20 mouse cellular contexts compared by ENCODE assay signal in the genomic region with DNA sequence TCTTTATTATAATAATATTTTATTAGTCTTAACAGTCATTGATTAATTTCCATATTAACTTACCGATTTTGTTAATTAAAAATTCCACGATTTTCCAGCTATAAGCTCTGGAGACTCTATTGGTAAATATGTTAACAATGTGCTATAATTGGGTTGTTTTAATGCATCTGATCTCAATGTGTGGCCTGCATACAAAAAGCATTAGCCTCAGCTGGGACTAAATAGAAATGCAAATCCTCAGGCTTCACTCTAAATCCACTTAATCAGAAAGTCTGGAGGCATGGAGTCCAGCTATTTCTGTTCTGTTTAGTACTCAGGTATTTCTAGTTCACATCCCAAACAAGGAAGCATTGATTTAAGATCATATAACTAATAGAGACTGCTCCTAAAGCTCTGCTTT.
DNase-seq lines count a peak whose midpoint lies in the region; ATAC-seq and TF ChIP-seq lines count a peak whose summit lies in the region.
"Had no signal": no experiment of that assay in that cellular context is flagged by ENCODE, and none has a peak within 500 bp of the region (broad histone marks: within the 10 kb centered on the region; RNA-seq: fewer than 3 reads in every experiment).

No protein-coding gene starts in this region.

- H3K4me3 ChIP-seq in hindbrain, embryonic 12.5 days, result no peak overlapping the region
- no peak overlapping the region for H3K4me3 ChIP-seq in hindbrain, embryonic 13.5 days
- no peak overlapping the region for H3K4me3 ChIP-seq in midbrain, embryonic 11.5 days (ENCODE audit: low read depth, low read length)
- H3K4me3 ChIP-seq in midbrain, embryonic 10.5 days, result no peak overlapping the region
- H3K4me3 ChIP-seq in midbrain, embryonic 13.5 days (replicated peaks), result no peak overlapping the region
- H3K4me3 ChIP-seq in midbrain, embryonic 16.5 days (ENCODE audit: low read depth, low read length), result no peak overlapping the region
- H3K4me3 ChIP-seq: embryonic facial prominence, embryonic 10.5 days; embryonic facial prominence, embryonic 12.5 days; forebrain, embryonic 13.5 days; forebrain, embryonic 15.5 days had no signal

- H3K36me3 ChIP-seq in hindbrain, embryonic 12.5 days, result no peaks in the 10 kb centered on the region
- H3K36me3 ChIP-seq in hindbrain, embryonic 13.5 days, result no peaks in the 10 kb centered on the region
- H3K36me3 ChIP-seq in midbrain, embryonic 11.5 days (ENCODE audit: control insufficient read depth, insufficient read depth, low read length), result no peaks in the 10 kb centered on the region
- no peaks in the 10 kb centered on the region for H3K36me3 ChIP-seq in midbrain, embryonic 10.5 days
- no peaks in the 10 kb centered on the region for H3K36me3 ChIP-seq in midbrain, embryonic 13.5 days
- H3K36me3 ChIP-seq in midbrain, embryonic 16.5 days (ENCODE audit: control insufficient read depth, insufficient read depth, low read length), result no peaks in the 10 kb centered on the region
- H3K36me3 ChIP-seq: embryonic facial prominence, embryonic 10.5 days; embryonic facial prominence, embryonic 12.5 days; forebrain, embryonic 15.5 days had no signal

- no peak overlapping the region for H3K9ac ChIP-seq in hindbrain, embryonic 12.5 days
- H3K9ac ChIP-seq in hindbrain, embryonic 13.5 days, result no peak overlapping the region
- no peak overlapping the region for H3K9ac ChIP-seq in midbrain, embryonic 11.5 days (ENCODE audit: low read length)
- H3K9ac ChIP-seq in midbrain, embryonic 13.5 days (replicated peaks), result no peak overlapping the region
- H3K9ac ChIP-seq in midbrain, embryonic 16.5 days (ENCODE audit: low read depth, low read length), result no peak overlapping the region
- H3K9ac ChIP-seq: embryonic facial prominence, embryonic 12.5 days; forebrain, embryonic 13.5 days; forebrain, embryonic 15.5 days had no signal

- H3K4me1 ChIP-seq in hindbrain, embryonic 12.5 days, result no peaks in the 10 kb centered on the region
- H3K4me1 ChIP-seq in hindbrain, embryonic 13.5 days (replicated peaks), result no peaks in the 10 kb centered on the region
- H3K4me1 ChIP-seq in midbrain, embryonic 11.5 days (ENCODE audit: control insufficient read depth, insufficient read depth, low read length), result no peaks in the 10 kb centered on the region; the same call in 1 of the 2 replicates
- no peaks in the 10 kb centered on the region for H3K4me1 ChIP-seq in midbrain, embryonic 10.5 days
- no peaks in the 10 kb centered on the region for H3K4me1 ChIP-seq in midbrain, embryonic 13.5 days (replicated peaks)
- no peaks in the 10 kb centered on the region for H3K4me1 ChIP-seq in midbrain, embryonic 16.5 days (ENCODE audit: control insufficient read depth, insufficient read depth, low read length)
- H3K4me1 ChIP-seq: embryonic facial prominence, embryonic 10.5 days; embryonic facial prominence, embryonic 12.5 days; forebrain, embryonic 13.5 days; forebrain, embryonic 15.5 days had no signal

- WGBS in hindbrain, embryonic 12.5 days, result 59% methylated on average over 2 of the region's 2 CpGs
- WGBS in hindbrain, embryonic 13.5 days, result 64% methylated on average over 2 of the region's 2 CpGs
- WGBS in midbrain, embryonic 11.5 days, result 63% methylated on average over 2 of the region's 2 CpGs
- WGBS in midbrain, embryonic 10.5 days, result 65% methylated on average over 2 of the region's 2 CpGs
- WGBS in midbrain, embryonic 13.5 days, result 46% methylated on average over 2 of the region's 2 CpGs
- 47% methylated on average over 2 of the region's 2 CpGs for WGBS in midbrain, embryonic 16.5 days

- DNase-seq in midbrain, embryonic 11.5 days (ENCODE audit: low spot score, missing footprints), result no peak
- no peak for DNase-seq in midbrain, embryonic 10.5 days (ENCODE audit: low spot score)
- DNase-seq in brain, embryonic 14.5 days (ENCODE audit: low read depth), result peak; percentile 40
- DNase-seq in layer of hippocampus, adult 9-11 months, result no peak
- DNase-seq: adrenal gland, adult 2 months; adrenal gland, postnatal 10 days; adrenal gland, postnatal 25 days; cerebellum, adult 11-12 months; cerebellum, adult 2 months; cerebellum, adult 9-10 months; cerebellum, postnatal 10 days; cerebellum, postnatal 25 days had no signal

- TF ChIP-seq CTCF in brain, embryonic 14.5 days (IDR thresholded peaks at IDR 0.05; ENCODE audit: borderline replicate concordance, extremely low read depth, insufficient read depth, insufficient read length), result no peak

- ATAC-seq in hindbrain, embryonic 12.5 days (ENCODE audit: low FRiP score), result peak; percentile 75
- ATAC-seq in hindbrain, embryonic 13.5 days (ENCODE audit: low FRiP score), result no peak
- ATAC-seq in midbrain, embryonic 11.5 days (ENCODE audit: low FRiP score), result peak; percentile 64
- ATAC-seq in midbrain, embryonic 13.5 days, result peak; percentile 77
- ATAC-seq in midbrain, embryonic 16.5 days, result no peak
- ATAC-seq: forebrain, embryonic 13.5 days; forebrain, embryonic 15.5 days had no signal

- TF ChIP-seq POLR2A in brain, embryonic 14.5 days (IDR thresholded peaks at IDR 0.05; ENCODE audit: borderline replicate concordance, extremely low read depth, insufficient read depth, insufficient read length, poor library complexity, severe bottlenecking), result no peak

- no peaks in the 10 kb centered on the region for H3K27me3 ChIP-seq in hindbrain, embryonic 12.5 days
- no peaks in the 10 kb centered on the region for H3K27me3 ChIP-seq in hindbrain, embryonic 13.5 days
- no peaks in the 10 kb centered on the region for H3K27me3 ChIP-seq in midbrain, embryonic 11.5 days (ENCODE audit: control insufficient read depth, insufficient read depth, low read length)
- no peaks in the 10 kb centered on the region for H3K27me3 ChIP-seq in midbrain, embryonic 10.5 days (ENCODE audit: low read depth, poor library complexity, severe bottlenecking)
- H3K27me3 ChIP-seq in midbrain, embryonic 13.5 days, result no peaks in the 10 kb centered on the region
- H3K27me3 ChIP-seq in midbrain, embryonic 16.5 days (ENCODE audit: control insufficient read depth, insufficient read depth, low read depth, low read length), result no peaks in the 10 kb centered on the region
- H3K27me3 ChIP-seq: embryonic facial prominence, embryonic 12.5 days; forebrain, embryonic 13.5 days; forebrain, embryonic 15.5 days had no signal

- H3K27ac ChIP-seq in hindbrain, embryonic 12.5 days, result no peak overlapping the region
- H3K27ac ChIP-seq in hindbrain, embryonic 13.5 days, result no peak overlapping the region
- no peak overlapping the region for H3K27ac ChIP-seq in midbrain, embryonic 11.5 days (ENCODE audit: low read depth, low read length)
- H3K27ac ChIP-seq in midbrain, embryonic 10.5 days (replicated peaks), result no peak overlapping the region
- H3K27ac ChIP-seq in midbrain, embryonic 13.5 days, result no peak overlapping the region
- no peak overlapping the region for H3K27ac ChIP-seq in midbrain, embryonic 16.5 days (ENCODE audit: low read length)
- H3K27ac ChIP-seq: embryonic facial prominence, embryonic 10.5 days; embryonic facial prominence, embryonic 12.5 days; forebrain, embryonic 13.5 days; forebrain, embryonic 15.5 days had no signal

- no peaks in the 10 kb centered on the region for H3K9me3 ChIP-seq in hindbrain, embryonic 12.5 days (replicated peaks)
- no peaks in the 10 kb centered on the region for H3K9me3 ChIP-seq in hindbrain, embryonic 13.5 days
- no peaks in the 10 kb centered on the region for H3K9me3 ChIP-seq in midbrain, embryonic 11.5 days (ENCODE audit: control insufficient read depth, low read length)
- H3K9me3 ChIP-seq in midbrain, embryonic 10.5 days (replicated peaks), result no peaks in the 10 kb centered on the region
- no peaks in the 10 kb centered on the region for H3K9me3 ChIP-seq in midbrain, embryonic 13.5 days
- no peaks in the 10 kb centered on the region for H3K9me3 ChIP-seq in midbrain, embryonic 16.5 days (replicated peaks; ENCODE audit: control insufficient read depth, low read length, poor library complexity, severe bottlenecking)
- H3K9me3 ChIP-seq: embryonic facial prominence, embryonic 10.5 days; embryonic facial prominence, embryonic 12.5 days; forebrain, embryonic 13.5 days; forebrain, embryonic 15.5 days had no signal

- H3K4me2 ChIP-seq in hindbrain, embryonic 12.5 days (replicated peaks), result no peak overlapping the region
- H3K4me2 ChIP-seq in hindbrain, embryonic 13.5 days, result no peak overlapping the region
- no peak overlapping the region for H3K4me2 ChIP-seq in midbrain, embryonic 11.5 days
- no peak overlapping the region for H3K4me2 ChIP-seq in midbrain, embryonic 13.5 days (replicated peaks)
- no peak overlapping the region for H3K4me2 ChIP-seq in midbrain, embryonic 16.5 days (ENCODE audit: low read length)
- H3K4me2 ChIP-seq: embryonic facial prominence, embryonic 12.5 days; forebrain, embryonic 13.5 days; forebrain, embryonic 15.5 days had no signal

Comparison
In these comparisons a context has a peak if more than half of its experiments do, and no peak if none do; other contexts are left out.
1. ATAC-seq: peak in hindbrain, embryonic 12.5 days (single experiment), midbrain, embryonic 11.5 days (single experiment) and midbrain, embryonic 13.5 days (single experiment); none in hindbrain, embryonic 13.5 days (single experiment) and midbrain, embryonic 16.5 days (single experiment).